Mouse (Mus musculus): ENCODE results near the gene Lamc1.

- TF ChIP-seq CTCF (IDR thresholded peaks at IDR 0.05; ENCODE audit: low read depth, low read length) (no peak), POLR2A (IDR thresholded peaks at IDR 0.05; ENCODE audit: extremely low read depth, insufficient read depth, low read length) (no peak)
Measured at GRCm38 (mm10) chr1:153321404-153321803, 11.2 kb downstream of the Lamc1 start.
